9 mouse cellular contexts compared by ENCODE assay signal in genomic region chr9:88546166-88546565, GRCm38 (mm10). TPM values are rescaled to one million over a fixed set of nuclear protein-coding genes. Genes with fewer than 3 reads are reported as not detected.
DNase-seq lines count a peak whose midpoint lies in the region; TF ChIP-seq lines count a peak whose summit lies in the region.
"Had no signal": no experiment of that assay in that cellular context is flagged by ENCODE, and none has a peak within 500 bp of the region (broad histone marks: within the 10 kb centered on the region; RNA-seq: fewer than 3 reads in every experiment).

No protein-coding gene starts in this region.

- H3K4me3 ChIP-seq in kidney, adult 2 months (ENCODE audit: insufficient read depth, low read depth, low read length) = no peak overlapping the region
- H3K4me3 ChIP-seq in cortical plate, adult 2 months (ENCODE audit: insufficient read depth, low read length) = no peak overlapping the region
- H3K4me3 ChIP-seq: liver, embryonic 15.5 days had no signal

- H3K27ac ChIP-seq in kidney, adult 2 months (ENCODE audit: insufficient read depth, low read depth, low read length) = no peak overlapping the region
- no peak overlapping the region for H3K27ac ChIP-seq in cortical plate, adult 2 months (ENCODE audit: insufficient read depth, low read length)
- H3K27ac ChIP-seq: liver, embryonic 15.5 days had no signal

- no peaks in the 10 kb centered on the region for H3K36me3 ChIP-seq in kidney, adult 2 months (ENCODE audit: control insufficient read depth, insufficient read depth, low read length)
- H3K36me3 ChIP-seq: liver, embryonic 15.5 days had no signal

- no peak for TF ChIP-seq POLR2A in kidney, adult 2 months (IDR thresholded peaks at IDR 0.05; ENCODE audit: low read depth, low read length)
- TF ChIP-seq POLR2A in cortical plate, adult 2 months (IDR thresholded peaks at IDR 0.05; ENCODE audit: extremely low read depth, insufficient read depth, low read length) = no peak

- H3K4me1 ChIP-seq in kidney, adult 2 months (ENCODE audit: control insufficient read depth, insufficient read depth, low read length) = no peaks in the 10 kb centered on the region; the same call in 1 of the 2 replicates
- H3K4me1 ChIP-seq in cortical plate, adult 2 months (ENCODE audit: control insufficient read depth, insufficient read depth, low read length) = peaks cover 2% of the 10 kb centered on the region; the same call in 1 of the 2 replicates

- peak; percentile 61 for DNase-seq in kidney, adult 2 months
- DNase-seq in kidney, adult 18-20 months = no peak
- DNase-seq in CD4-positive helper T cell, adult 2 months (ENCODE audit: low read depth, low spot score) = peak; percentile 72
- DNase-seq in NIH3T3 (ENCODE audit: low read depth) = peak; percentile 68
- DNase-seq in large intestine, adult 2 months (ENCODE audit: low read depth, low spot score) = peak; percentile 44
- DNase-seq in retina, postnatal 1 day = peak; percentile 78
- no peak for DNase-seq in Muller cell, postnatal 12 days (ENCODE audit: inconsistent ontology term)

- H3K27me3 ChIP-seq in kidney, adult 2 months (replicated peaks; ENCODE audit: control insufficient read depth, insufficient read depth, low read length) = no peaks in the 10 kb centered on the region

- peak; percentile 69 for TF ChIP-seq CTCF in kidney, adult 2 months (conservative IDR thresholded peaks at IDR 0.05; ENCODE audit: insufficient read depth, insufficient read length, low read depth, low read length)
- TF ChIP-seq CTCF in cortical plate, adult 2 months (IDR thresholded peaks at IDR 0.05; ENCODE audit: extremely low read depth, insufficient read depth, low read length) = peak; percentile 75

- WGBS in kidney, adult 2 months = 3% methylated on average over 2 of the region's 2 CpGs
- 1% methylated on average over 2 of the region's 2 CpGs for WGBS in large intestine, adult 2 months

RNA-seq across cellular contexts. Expression of gene Zfp949, which starts 1.7 kb away (rescaled TPM):
- polyA plus RNA-seq in kidney, adult 2 months (2012; rRNA removed) = 3.4 and 4.4 TPM in 2 replicates
- 18.1 and 19.6 TPM in 2 replicates for polyA plus RNA-seq in cortical plate, adult 2 months (2012; rRNA removed)
- 2.8 and 3.4 TPM in 2 replicates for polyA plus RNA-seq in large intestine, adult 2 months (2012; rRNA removed)

RNA-seq across cellular contexts. Expression of gene Trim43a, which starts 34.5 kb away (rescaled TPM):
- not detected in 2 replicates for polyA plus RNA-seq in kidney, adult 2 months (2012; rRNA removed)
- polyA plus RNA-seq in cortical plate, adult 2 months (2012; rRNA removed) = 0.66 and 0.71 TPM in 2 replicates
- not detected in 2 replicates for polyA plus RNA-seq in large intestine, adult 2 months (2012; rRNA removed)
- polyA plus RNA-seq: liver, embryonic 15.5 days had no signal

Comparison
In these comparisons a context has a peak if more than half of its experiments do, and no peak if none do; other contexts are left out.
1. DNase-seq: peak in kidney, adult 2 months (single experiment), CD4-positive helper T cell, adult 2 months (single experiment), NIH3T3 (single experiment), large intestine, adult 2 months (single experiment) and retina, postnatal 1 day (single experiment); none in kidney, adult 18-20 months (single experiment) and Muller cell, postnatal 12 days (single experiment).